Mouse (Mus musculus) liver, embryonic 13.5 days (tissue): ENCODE measurements around the gene Prps1l3. TPM values are rescaled to one million over a fixed set of nuclear protein-coding genes. Genes with fewer than 3 reads are reported as not detected.

ENCODE experiments used
- ATAC-seq: fragments of 200-750 bp; cut with Nextera tagmentation; 2 replicates; pipeline ENCODE4 v1.8.0; 2017; ENCODE audit warnings: low read depth, mild to moderate bottlenecking, moderate number of reproducible peaks, moderate library complexity
- DNase-seq: peaks from one replicate; pipeline ENCODE4 v3.0.0; 2022
- H3K27ac ChIP-seq: fragments of 300-500 bp; sonication (generic); 2 replicates; pipeline ENCODE4 v1.5.1; 2015; ENCODE audit warnings: moderate library complexity, mild to moderate bottlenecking, inconsistent platforms
- H3K27me3 ChIP-seq: fragments of 300-500 bp; sonication (generic); 2 replicates; pipeline ENCODE4 v1.6.1; 2015; ENCODE audit warnings: mild to moderate bottlenecking, inconsistent platforms
- H3K36me3 ChIP-seq: fragments of 300-500 bp; sonication (generic); 2 replicates; pipeline ENCODE4 v1.6.1; 2015; ENCODE audit warnings: mild to moderate bottlenecking, inconsistent platforms
- H3K4me1 ChIP-seq: fragments of 300-500 bp; sonication (generic); replicated peaks from 2 replicates; pipeline ENCODE4 v1.6.1; 2015; ENCODE audit warnings: inconsistent platforms
- H3K4me2 ChIP-seq: fragments of 300-500 bp; sonication (generic); 2 replicates; pipeline ENCODE4 v1.6.1; 2015; ENCODE audit warnings: inconsistent platforms, mild to moderate bottlenecking, moderate library complexity
- H3K4me3 ChIP-seq: fragments of 300-500 bp; sonication (generic); replicated peaks from 2 replicates; pipeline ENCODE4 v1.5.1; 2015; ENCODE audit warnings: mild to moderate bottlenecking, inconsistent platforms
- H3K9ac ChIP-seq: fragments of 300-500 bp; sonication (generic); 2 replicates; pipeline ENCODE4 v1.6.1; 2015; ENCODE audit warnings: mild to moderate bottlenecking, inconsistent platforms
- H3K9me3 ChIP-seq: fragments of 300-500 bp; sonication (generic); replicated peaks from 2 replicates; pipeline ENCODE4 v1.6.1; 2016; ENCODE audit warnings: inconsistent platforms
- WGBS: fragments of 180-500 bp; shearing (Covaris S2); methylation state at CpG from one replicate; pipeline ENCODE4 v1.1.7; 2015; ENCODE audit not compliant: insufficient replicate concordance; 5-methylcytosine and 5-hydroxymethylcytosine counted together
- polyA plus RNA-seq: library from polyadenylated mRNA; unstranded; fragments of >200 nt; fragmentation: Nextera tagmentation; extraction: Ambion mirVana; gene quantifications from 2 replicates; pipeline ENCODE4 v1.2.1, GENCODE M21; 2015

Prps1l3 gene
- 45.9 and 57.1 TPM in 2 replicates for polyA plus RNA-seq

DNA sequence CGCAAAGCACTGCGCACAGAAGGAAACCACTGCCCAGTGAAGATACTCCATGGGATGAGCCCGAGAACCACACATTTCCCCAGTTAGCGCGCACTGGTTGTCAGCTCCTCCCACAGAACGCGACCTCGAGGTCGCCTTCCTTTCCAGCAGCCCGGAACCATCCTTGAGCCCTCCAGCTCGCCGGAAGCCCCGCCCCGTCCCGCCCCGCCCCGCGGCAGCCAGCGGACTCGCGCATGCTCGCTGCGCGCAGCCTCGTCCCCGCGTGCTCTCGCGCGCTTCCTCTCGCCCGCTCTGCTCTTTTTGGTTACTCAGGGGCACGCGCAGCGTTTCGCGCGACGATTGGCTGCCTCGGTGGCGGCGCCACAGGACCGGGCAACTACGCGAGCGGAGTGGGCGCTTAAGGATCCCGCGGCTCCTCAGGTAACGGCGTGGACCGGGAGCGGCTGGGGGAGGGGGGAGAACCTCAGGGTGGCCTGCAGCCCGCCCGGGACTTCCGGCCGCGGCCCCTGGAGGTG, at the start of gene Prps1l3, which contains the start of gene Mipol1:
Gene Prps1l3, plus strand, starts transcription at position 221 of the 515 bp plus-strand sequence.
Gene Mipol1, plus strand, starts transcription at position 236 of the 515 bp plus-strand sequence.
- H3K9me3 ChIP-seq = no peaks in the 10 kb centered on the region
- H3K36me3 ChIP-seq = peaks cover 7% of the 10 kb centered on the region; the same call in 1 of the 2 replicates
- H3K4me1 ChIP-seq = peaks cover 32% of the 10 kb centered on the region
- DNase-seq (peak; percentile 86), ATAC-seq (peak; percentile 96)
- peak within 1 kb of the TSS; percentile 92 for H3K27ac ChIP-seq
- peak within 1 kb of the TSS; percentile 89 for H3K4me3 ChIP-seq
- no peaks in the 10 kb centered on the region for H3K27me3 ChIP-seq
- peak within 1 kb of the TSS; percentile 93 for H3K9ac ChIP-seq
- WGBS = 1% methylated on average over 58 of the region's 58 CpGs
- H3K4me2 ChIP-seq = peak within 1 kb of the TSS; percentile 83

- WGBS = 40% methylated on average over 2 of the region's 2 CpGs
- no peaks in the 10 kb centered on the region for H3K9me3 ChIP-seq
- peak overlapping the region; percentile 74 for H3K27ac ChIP-seq
- peak; percentile 84 for ATAC-seq
- peak overlapping the region; percentile 41 for H3K9ac ChIP-seq
- H3K27me3 ChIP-seq = no peaks in the 10 kb centered on the region
- peak overlapping the region; percentile 52 for H3K4me2 ChIP-seq
- peaks cover 3% of the 10 kb centered on the region; the same call in 1 of the 2 replicates for H3K36me3 ChIP-seq
- H3K4me3 ChIP-seq = no peak overlapping the region
- H3K4me1 ChIP-seq = peaks cover 57% of the 10 kb centered on the region
- DNase-seq = peak; percentile 59
Measured at GRCm38 (mm10) chr12:57184401-57185147, 45.6 kb upstream of the Prps1l3 start.

DNA sequence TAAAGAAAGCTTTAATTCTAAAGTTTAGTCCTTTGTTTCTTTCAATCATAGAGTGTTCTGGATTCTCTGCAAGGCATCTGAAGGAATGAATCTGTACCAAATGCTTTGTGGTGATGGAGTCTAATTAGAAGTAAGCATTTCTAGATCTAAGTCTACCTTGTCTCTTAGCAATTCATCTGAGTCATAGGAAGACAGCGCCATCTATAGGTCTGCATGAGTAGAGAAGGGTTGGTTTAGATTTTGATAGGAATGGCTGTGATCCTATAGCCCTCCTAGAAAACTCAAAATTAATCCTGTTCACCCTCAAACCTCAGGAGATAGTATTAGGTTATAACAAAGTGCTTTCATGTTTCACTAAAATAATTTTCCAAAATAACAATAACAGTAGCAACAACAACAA, 44.7 kb upstream of the Prps1l3 start:
- H3K27ac ChIP-seq = no peak overlapping the region
- DNase-seq = peak; percentile 34
- no peak overlapping the region for H3K4me2 ChIP-seq

GRCm38 (mm10) chr12:57186126-57186525, 44.1 kb upstream of the Prps1l3 start:
- H3K27ac ChIP-seq = peak overlapping the region; percentile 69

More for the DNA sequence above, 44.7 kb upstream of the Prps1l3 start:
- Histone ChIP-seq H3K36me3 (peaks cover 3% of the 10 kb centered on the region; the same call in 1 of the 2 replicates), H3K9me3 (no peaks in the 10 kb centered on the region), H3K4me3 (no peak overlapping the region), H3K9ac (no peak overlapping the region), H3K4me1 (peaks cover 50% of the 10 kb centered on the region), H3K27me3 (no peaks in the 10 kb centered on the region)
- ATAC-seq = peak; percentile 49; the same call in 1 of the 2 replicates
- 0% methylated on average over 1 of the region's 1 CpGs for WGBS

DNA sequence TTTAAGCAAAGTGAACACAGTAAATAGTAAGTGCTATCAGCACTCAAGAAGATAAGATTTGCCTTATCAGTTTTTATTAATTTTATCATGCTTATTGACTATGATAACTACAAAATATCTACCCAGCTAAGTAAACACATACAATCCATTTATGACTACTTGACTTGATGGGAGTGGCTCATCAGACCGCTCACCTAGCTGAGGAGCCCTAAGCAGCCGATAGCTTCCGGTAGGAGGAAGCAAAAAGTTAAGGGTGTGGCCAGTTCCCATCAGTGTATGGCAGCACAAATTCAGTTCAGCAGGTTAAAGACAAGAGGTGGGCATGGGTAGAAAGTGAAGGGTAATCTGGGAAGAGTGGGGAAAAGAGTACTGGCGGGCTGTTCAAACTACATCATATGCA, 43.2 kb upstream of the Prps1l3 start:
- H3K36me3 ChIP-seq = 0 out of 2 replicates have a peak, but pooled peaks cover 5% of the 10 kb centered on the region
- WGBS = 65% methylated on average over 4 of the region's 4 CpGs
- DNase-seq = no peak
- H3K27me3 ChIP-seq = no peaks in the 10 kb centered on the region
- 0 out of 2 replicates have a peak overlapping the region, but pooled peaks have one; percentile 63 for H3K27ac ChIP-seq
- no peak for ATAC-seq
- no peak overlapping the region for H3K4me2 ChIP-seq
- H3K4me3 ChIP-seq = no peak overlapping the region
- no peaks in the 10 kb centered on the region for H3K9me3 ChIP-seq
- H3K9ac ChIP-seq = no peak overlapping the region
- peaks cover 45% of the 10 kb centered on the region for H3K4me1 ChIP-seq

More at GRCm38 (mm10) chr12:57186126-57186525, 44.1 kb upstream of the Prps1l3 start:
- H3K36me3 ChIP-seq = 0 out of 2 replicates have a peak, but pooled peaks cover under 1% of the 10 kb centered on the region
- ATAC-seq (peak; percentile 84), DNase-seq (peak; percentile 17)
- H3K9me3 ChIP-seq = no peaks in the 10 kb centered on the region
- no peak overlapping the region for H3K9ac ChIP-seq
- peaks cover 47% of the 10 kb centered on the region for H3K4me1 ChIP-seq
- WGBS = 18% methylated on average over 2 of the region's 2 CpGs
- H3K27me3 ChIP-seq = no peaks in the 10 kb centered on the region
- H3K4me2 ChIP-seq = peak overlapping the region; percentile 37
- no peak overlapping the region for H3K4me3 ChIP-seq

GRCm38 (mm10) chr12:57194609-57195008, 35.6 kb upstream of the Prps1l3 start:
- peak; percentile 68 for DNase-seq
- peak overlapping the region; percentile 63 for H3K4me2 ChIP-seq
- peaks cover 39% of the 10 kb centered on the region for H3K4me1 ChIP-seq

DNA sequence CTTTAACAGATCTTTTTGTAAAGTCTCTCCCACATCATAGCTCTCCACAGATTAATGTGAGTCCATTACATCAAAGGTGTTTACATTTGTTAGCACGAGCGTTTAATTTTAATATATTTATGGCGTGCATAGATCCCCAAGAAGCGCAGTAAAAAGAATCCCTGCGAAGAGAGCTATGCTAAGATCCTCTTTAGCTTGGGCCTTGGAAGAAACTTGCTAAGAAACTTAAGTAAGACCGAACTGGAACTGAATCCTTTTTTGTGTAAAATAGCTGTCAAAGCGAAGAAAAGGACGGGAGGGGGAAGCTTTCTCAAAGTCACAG, 34.0 kb upstream of the Prps1l3 start:
- Histone ChIP-seq H3K36me3 (0 out of 2 replicates have a peak, but pooled peaks cover 5% of the 10 kb centered on the region), H3K27me3 (no peaks in the 10 kb centered on the region), H3K4me2 (peak overlapping the region; percentile 85), H3K9me3 (no peaks in the 10 kb centered on the region), H3K9ac (peak overlapping the region; percentile 93), H3K4me3 (peak overlapping the region; percentile 83), H3K27ac (peak overlapping the region; percentile 98), H3K4me1 (peaks cover 39% of the 10 kb centered on the region)
- 5% methylated on average over 8 of the region's 8 CpGs for WGBS
- DNase-seq = no peak
- ATAC-seq = no peak

More at GRCm38 (mm10) chr12:57194609-57195008, 35.6 kb upstream of the Prps1l3 start:
- WGBS = 2% methylated on average over 3 of the region's 3 CpGs
- H3K4me3 ChIP-seq = peak overlapping the region; percentile 83
- peak overlapping the region; percentile 69 for H3K27ac ChIP-seq
- ATAC-seq = peak; percentile 73
- H3K27me3 ChIP-seq = no peaks in the 10 kb centered on the region
- H3K9ac ChIP-seq = peak overlapping the region; percentile 66
- H3K36me3 ChIP-seq = 0 out of 2 replicates have a peak, but pooled peaks cover 5% of the 10 kb centered on the region
- H3K9me3 ChIP-seq = no peaks in the 10 kb centered on the region

GRCm38 (mm10) chr12:57196608-57197362, 33.4 kb upstream of the Prps1l3 start:
- H3K27ac ChIP-seq = peak overlapping the region; percentile 98
- peak overlapping the region; percentile 93 for H3K9ac ChIP-seq
- peaks cover 42% of the 10 kb centered on the region for H3K4me1 ChIP-seq
- H3K36me3 ChIP-seq = 0 out of 2 replicates have a peak, but pooled peaks cover 1% of the 10 kb centered on the region
- DNase-seq (peak; percentile 74), ATAC-seq (peak; percentile 82)
- H3K4me2 ChIP-seq = peak overlapping the region; percentile 85
- under 1% methylated on average over 59 of the region's 59 CpGs for WGBS
- H3K27me3 ChIP-seq = no peaks in the 10 kb centered on the region
- H3K4me3 ChIP-seq = peak overlapping the region; percentile 83
- no peaks in the 10 kb centered on the region for H3K9me3 ChIP-seq

- peak; percentile 69 for DNase-seq
- peak within 1 kb of the TSS; percentile 98 for H3K27ac ChIP-seq
Measured at GRCm38 (mm10) chr12:57197363-57198026, 32.7 kb upstream of the Prps1l3 start, which contains the start of gene Slc25a21. Slc25a21 (minus strand) TSS chr12:57197472.

DNA sequence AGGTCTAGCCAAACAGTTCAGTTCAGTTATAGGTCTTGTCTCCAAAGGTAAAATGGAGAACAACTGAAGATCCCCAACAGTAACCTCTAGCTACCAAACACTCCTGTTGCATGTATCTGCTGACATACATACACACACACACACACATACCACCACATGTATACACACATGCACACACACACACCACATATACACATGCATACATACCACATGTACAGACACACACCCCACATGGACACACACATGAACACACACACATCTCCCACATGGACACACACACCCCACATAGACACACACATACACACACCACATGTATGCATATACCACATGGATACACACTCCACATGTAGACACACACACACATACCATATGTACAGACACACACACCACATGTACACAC, 31.9 kb upstream of the Prps1l3 start:
- Histone ChIP-seq H3K27ac (peak overlapping the region; percentile 98), H3K4me1 (peaks cover 39% of the 10 kb centered on the region), H3K27me3 (no peaks in the 10 kb centered on the region), H3K9me3 (no peaks in the 10 kb centered on the region), H3K9ac (peak overlapping the region; percentile 58; the same call in 1 of the 2 replicates), H3K36me3 (no peaks in the 10 kb centered on the region), H3K4me3 (peak overlapping the region; percentile 83; the same call in 1 of the 2 replicates), H3K4me2 (peak overlapping the region; percentile 85)
- DNase-seq (no peak), ATAC-seq (no peak)

More at GRCm38 (mm10) chr12:57197363-57198026, 32.7 kb upstream of the Prps1l3 start, which contains the start of gene Slc25a21:
- Histone ChIP-seq H3K9ac (peak within 1 kb of the TSS; percentile 93), H3K4me1 (peaks cover 44% of the 10 kb centered on the region), H3K4me2 (peak within 1 kb of the TSS; percentile 85), H3K9me3 (no peaks in the 10 kb centered on the region), H3K4me3 (peak within 1 kb of the TSS; percentile 83), H3K27me3 (no peaks in the 10 kb centered on the region), H3K36me3 (no peaks in the 10 kb centered on the region)
- WGBS = 16% methylated on average over 10 of the region's 10 CpGs
- ATAC-seq = peak; percentile 84
